Comparison of ENCODE assay signal across 20 mouse cellular contexts in the genomic region with DNA sequence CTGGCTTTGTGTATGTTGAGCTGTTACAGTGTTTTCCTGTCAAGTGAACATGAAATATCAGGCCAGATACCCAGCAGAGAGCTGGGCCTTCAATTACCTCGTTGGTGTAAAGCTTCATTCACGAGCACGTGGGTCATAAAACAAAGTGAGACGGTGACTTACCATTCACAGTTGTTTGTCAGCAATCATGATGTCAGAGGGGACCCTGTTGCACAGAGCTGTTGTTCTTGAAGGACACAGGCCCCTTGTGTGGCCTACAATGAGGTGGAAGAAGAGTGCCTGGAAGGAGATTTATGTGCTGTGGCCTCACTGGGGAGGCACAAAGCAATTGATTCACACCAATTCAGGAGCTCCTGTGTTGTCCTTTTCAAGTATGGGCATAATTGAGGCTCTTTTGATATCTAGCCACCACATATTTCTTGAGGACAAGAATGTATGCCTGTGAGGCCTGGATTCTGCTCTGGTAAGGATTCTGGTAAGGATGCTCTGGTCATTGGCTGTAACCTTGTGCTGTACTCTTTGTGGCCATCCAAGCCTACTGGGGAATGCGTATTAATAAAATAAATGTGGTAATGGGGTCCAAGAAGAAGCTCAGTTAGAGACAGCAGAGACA.
DNase-seq lines count a peak whose midpoint lies in the region; ATAC-seq and TF ChIP-seq lines count a peak whose summit lies in the region.
"Had no signal": no experiment of that assay in that cellular context is flagged by ENCODE, and none has a peak within 500 bp of the region (broad histone marks: within the 10 kb centered on the region; RNA-seq: fewer than 3 reads in every experiment).

No protein-coding gene starts in this region.

- WGBS in heart, embryonic 13.5 days, result 75% methylated on average over 5 of the region's 5 CpGs
- 92% methylated on average over 5 of the region's 5 CpGs for WGBS in heart, adult 2 months
- WGBS in neural tube, embryonic 15.5 days, result 21% methylated on average over 5 of the region's 5 CpGs

- intact Hi-C loops in heart, adult 2 months (cut with DNase I), result loop anchor here (5.0 kb wide), 4 partner anchors 50 to 245 kb away; no protein-coding TSS in a partner anchor

- 0 out of 2 replicates have a peak overlapping the region, but pooled peaks have one; percentile 42 for H3K27ac ChIP-seq in heart, embryonic 13.5 days (replicated peaks)
- H3K27ac ChIP-seq in heart, adult 2 months, result no peak overlapping the region; the same call in 1 of the 2 replicates
- no peak overlapping the region for H3K27ac ChIP-seq in neural tube, embryonic 15.5 days (replicated peaks)
- H3K27ac ChIP-seq: forebrain, embryonic 13.5 days; heart, embryonic 10.5 days; hindbrain, embryonic 15.5 days had no signal

- no peaks in the 10 kb centered on the region for H3K79me2 ChIP-seq in heart, adult 2 months (replicated peaks; ENCODE audit: control insufficient read depth, insufficient read depth, low read length)

- no peak overlapping the region for H3K4me3 ChIP-seq in heart, embryonic 13.5 days
- H3K4me3 ChIP-seq in heart, adult 2 months, result no peak overlapping the region
- H3K4me3 ChIP-seq in neural tube, embryonic 15.5 days (replicated peaks), result no peak overlapping the region
- H3K4me3 ChIP-seq: forebrain, embryonic 13.5 days; heart, embryonic 10.5 days; heart, embryonic 15.5 days; hindbrain, embryonic 15.5 days had no signal

- peaks cover 37% of the 10 kb centered on the region for H3K4me1 ChIP-seq in heart, embryonic 13.5 days
- H3K4me1 ChIP-seq in heart, adult 2 months (ENCODE audit: control insufficient read depth, insufficient read depth, low read length), result peaks cover 12% of the 10 kb centered on the region
- H3K4me1 ChIP-seq in neural tube, embryonic 15.5 days, result peaks cover 15% of the 10 kb centered on the region; the same call in 1 of the 2 replicates
- H3K4me1 ChIP-seq: forebrain, embryonic 13.5 days had no signal

- no peaks in the 10 kb centered on the region for H3K27me3 ChIP-seq in heart, embryonic 13.5 days (replicated peaks)
- H3K27me3 ChIP-seq in heart, adult 2 months (ENCODE audit: control insufficient read depth, insufficient read depth, low read length), result no peaks in the 10 kb centered on the region
- H3K27me3 ChIP-seq in neural tube, embryonic 15.5 days (replicated peaks), result no peaks in the 10 kb centered on the region
- H3K27me3 ChIP-seq: forebrain, embryonic 13.5 days; heart, embryonic 15.5 days; hindbrain, embryonic 15.5 days had no signal

- no peaks in the 10 kb centered on the region for H3K9me3 ChIP-seq in heart, embryonic 13.5 days
- H3K9me3 ChIP-seq in neural tube, embryonic 15.5 days (replicated peaks), result no peaks in the 10 kb centered on the region
- H3K9me3 ChIP-seq: forebrain, embryonic 13.5 days; heart, embryonic 10.5 days; heart, embryonic 15.5 days; hindbrain, embryonic 15.5 days had no signal

- no peak overlapping the region for H3K9ac ChIP-seq in heart, embryonic 13.5 days
- no peak overlapping the region for H3K9ac ChIP-seq in heart, adult 2 months (ENCODE audit: low read depth, low read length)
- no peak overlapping the region for H3K9ac ChIP-seq in neural tube, embryonic 15.5 days (replicated peaks)
- H3K9ac ChIP-seq: forebrain, embryonic 13.5 days; heart, embryonic 15.5 days; hindbrain, embryonic 15.5 days had no signal

- peak; percentile 47 for DNase-seq in embryo, embryonic 10.5 days (ENCODE audit: low spot score)
- DNase-seq in embryo, embryonic 10 days (ENCODE audit: low spot score), result no peak
- DNase-seq in heart, adult 2 months, result no peak
- DNase-seq in retina, postnatal 1 day, result peak; percentile 21
- no peak for DNase-seq in retina, embryonic 14.5 days (ENCODE audit: low spot score)
- no peak for DNase-seq in natural killer cell, adult 2 months (ENCODE audit: low spot score in 2 of 2)
- DNase-seq: adrenal gland, postnatal 10 days; B cell, adult 2 months; cerebellum, adult 11-12 months; cerebellum, adult 9-11 months; cerebellum, postnatal 36 days had no signal

- TF ChIP-seq POLR2A in heart, adult 2 months (IDR thresholded peaks at IDR 0.05; ENCODE audit: insufficient read depth, low read depth, low read length), result no peak

- no peaks in the 10 kb centered on the region for H3K36me3 ChIP-seq in heart, embryonic 13.5 days
- H3K36me3 ChIP-seq in heart, adult 2 months (ENCODE audit: control insufficient read depth, insufficient read depth, low read length), result peaks cover 9% of the 10 kb centered on the region
- no peaks in the 10 kb centered on the region for H3K36me3 ChIP-seq in neural tube, embryonic 15.5 days
- H3K36me3 ChIP-seq: G1E; heart, embryonic 10.5 days; heart, embryonic 15.5 days; hindbrain, embryonic 15.5 days had no signal

- no peak for ATAC-seq in heart, embryonic 13.5 days (ENCODE audit: extremely low read depth, insufficient number of reproducible peaks, low FRiP score, low TSS enrichment)
- ATAC-seq in neural tube, embryonic 15.5 days (ENCODE audit: low FRiP score), result peak; percentile 55; the same call in 1 of the 2 replicates
- ATAC-seq: CD4-positive, CD25-positive, alpha-beta regulatory T cell, adult 4 months; forebrain, embryonic 13.5 days; intestine, embryonic 16.5 days had no signal

- no peak for TF ChIP-seq EP300 in heart, adult 2 months (IDR thresholded peaks at IDR 0.05; ENCODE audit: insufficient read depth, low read depth, low read length)

- no peak for TF ChIP-seq CTCF in heart, adult 2 months (IDR thresholded peaks at IDR 0.05)

- no peak overlapping the region for H3K4me2 ChIP-seq in heart, embryonic 13.5 days
- no peak overlapping the region for H3K4me2 ChIP-seq in neural tube, embryonic 15.5 days
- H3K4me2 ChIP-seq: forebrain, embryonic 13.5 days; heart, embryonic 15.5 days; hindbrain, embryonic 15.5 days had no signal

Comparison
In these comparisons a context has a peak if more than half of its experiments do, and no peak if none do; other contexts are left out.
1. DNase-seq: peak in embryo, embryonic 10.5 days (single experiment) and retina, postnatal 1 day (single experiment); none in embryo, embryonic 10 days (single experiment), heart, adult 2 months (0 of 2), retina, embryonic 14.5 days (single experiment) and natural killer cell, adult 2 months (0 of 2).